Mouse (Mus musculus): ENCODE results near the gene Elmsan1. TPM values are rescaled to one million over a fixed set of nuclear protein-coding genes. Genes with fewer than 3 reads are reported as not detected.
A peak's percentile ranks its signal among the peaks of the same experiment; 100 is the strongest.

Elmsan1 gene
- total RNA-seq, 2 experiments from 2014 or later = 15.6 to 15.9 TPM

DNA sequence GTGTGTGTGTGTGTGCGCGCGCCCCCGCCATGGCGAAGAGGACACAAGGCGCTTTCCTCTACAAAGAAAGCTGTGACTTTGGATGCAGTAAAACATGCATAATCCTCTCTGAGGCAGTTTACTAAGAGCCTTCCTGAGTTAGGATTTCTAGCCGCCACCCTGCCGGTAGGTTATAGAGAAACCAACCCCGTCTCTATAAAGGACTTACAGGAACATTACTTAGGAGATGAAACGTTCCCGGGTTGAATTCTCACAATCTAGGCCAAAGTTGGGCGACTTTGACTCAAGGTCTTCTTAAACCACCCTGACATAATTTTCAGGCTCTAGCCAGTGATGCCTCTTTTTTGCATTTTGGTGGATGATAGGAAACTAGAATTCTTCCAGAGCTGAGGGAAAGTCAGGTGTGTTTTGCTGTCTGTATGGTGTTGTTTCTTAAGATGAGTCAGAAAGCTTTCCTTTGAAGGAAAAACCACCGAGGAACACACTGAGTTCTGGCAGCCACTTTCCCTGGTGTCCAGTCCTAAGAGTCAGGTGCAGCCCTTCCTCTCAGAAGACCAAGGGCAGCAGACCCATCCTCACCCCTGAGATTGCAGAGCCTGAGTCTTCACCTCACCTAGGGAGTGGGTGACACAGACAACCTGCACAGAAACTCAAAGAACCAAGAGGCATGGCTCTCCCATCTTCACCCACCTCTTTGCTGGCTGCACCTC lies 24.1 kb downstream of the Elmsan1 start:
- DNase-seq = no peak
- intact Hi-C loops (cut with DNase I) = no loop called here

GRCm38 (mm10) chr12:84193642-84194399 lies 24.9 kb downstream of the Elmsan1 start:
- intact Hi-C loops (cut with DNase I) = no loop called here
- peak; percentile 91 for DNase-seq

- DNase-seq = peak; percentile 62 to 77
- intact Hi-C loops (cut with DNase I) = loop anchor here (1.0 kb wide), 2 partner anchors 17 to 25 kb away; partner anchors contain the start of gene Elmsan1
These were observed 25.7 kb downstream of the Elmsan1 start for GRCm38 (mm10) chr12:84192741-84193641.

- intact Hi-C loops (cut with DNase I) = loop anchor here (1.0 kb wide), 2 partner anchors 16 to 26 kb away; partner anchors contain the start of gene Elmsan1
- DNase-seq = no peak
These were observed 26.4 kb downstream of the Elmsan1 start for GRCm38 (mm10) chr12:84192280-84192679.

- intact Hi-C loops (cut with DNase I) = loop anchor here (1.0 kb wide), 2 partner anchors 15 to 27 kb away; partner anchors contain the start of gene Elmsan1
- DNase-seq = no peak
These were observed 26.9 kb downstream of the Elmsan1 start for GRCm38 (mm10) chr12:84191770-84192169.

DNA sequence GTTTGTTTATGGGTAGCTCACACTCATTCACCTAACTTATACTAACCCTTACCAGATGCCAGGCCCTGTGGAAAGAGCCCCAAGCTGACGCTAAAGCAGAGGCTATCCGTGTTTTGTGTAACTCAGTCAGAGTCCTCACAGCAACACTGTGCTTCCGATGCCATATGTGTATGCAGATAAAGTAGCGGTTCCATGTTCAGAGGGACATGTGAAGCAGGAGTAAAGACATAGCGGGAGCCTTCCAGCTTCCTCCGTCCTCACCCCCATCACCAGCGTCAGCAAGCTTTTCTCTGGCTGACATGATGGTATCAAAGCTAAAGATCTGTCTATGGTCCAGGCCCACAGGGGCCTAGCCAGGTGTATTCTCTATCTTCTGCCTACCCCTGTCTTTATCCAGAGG lies 27.5 kb downstream of the Elmsan1 start:
- DNase-seq = no peak
- intact Hi-C loops (cut with DNase I) = no loop called here

GRCm38 (mm10) chr12:84190151-84190820 lies 28.4 kb downstream of the Elmsan1 start:
- intact Hi-C loops (cut with DNase I) = no loop called here
- no peak for DNase-seq

GRCm38 (mm10) chr12:84188881-84189444 lies 29.7 kb downstream of the Elmsan1 start:
- no peak for DNase-seq
- intact Hi-C loops (cut with DNase I) = no loop called here

DNA sequence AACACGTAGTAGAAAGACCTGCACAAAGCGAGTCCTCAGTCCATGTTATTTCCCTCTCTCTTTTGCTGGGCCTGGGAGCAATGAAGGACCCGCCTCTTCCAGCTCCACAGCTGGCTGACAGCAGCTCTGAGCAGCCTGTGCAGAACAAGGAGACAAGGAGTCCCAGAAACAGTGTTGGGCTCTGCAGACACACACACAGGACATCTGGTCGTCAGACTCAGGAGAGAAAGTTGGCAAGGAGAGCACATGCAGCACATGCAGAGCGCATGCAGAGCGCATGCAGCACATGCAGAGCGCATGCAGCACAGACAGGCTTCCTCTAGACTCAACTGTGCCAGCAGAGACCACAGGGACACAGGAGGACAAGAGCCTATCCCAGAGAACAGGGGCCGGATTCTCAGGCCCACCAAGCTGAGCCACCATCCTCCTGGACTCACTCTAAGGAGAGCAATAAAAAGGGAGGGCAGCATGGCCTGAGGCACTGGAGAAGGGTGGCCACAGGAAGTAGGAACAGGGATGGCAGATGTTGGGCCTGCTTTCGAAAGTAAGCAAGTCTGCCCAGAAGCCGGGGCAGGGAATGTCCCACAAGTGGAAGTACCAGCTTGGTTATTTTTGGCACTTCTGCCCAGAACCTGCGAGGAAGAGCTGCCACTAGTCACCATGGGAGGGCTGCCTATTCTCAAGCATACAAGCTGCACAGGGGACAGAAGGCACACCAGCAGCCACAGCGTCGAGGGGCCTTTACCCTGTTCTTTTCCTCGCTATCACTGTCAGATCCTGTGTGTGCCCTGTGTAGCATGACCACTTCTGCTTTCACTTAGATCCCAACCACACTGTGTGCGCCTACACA lies 30.7 kb downstream of the Elmsan1 start:
- peak in 1 of 2 experiments; percentile 62 for DNase-seq
- intact Hi-C loops (cut with DNase I) = no loop called here

GRCm38 (mm10) chr12:84186950-84187349 lies 31.7 kb downstream of the Elmsan1 start:
- intact Hi-C loops (cut with DNase I) = no loop called here
- no peak for DNase-seq

GRCm38 (mm10) chr12:84186536-84186935 lies 32.1 kb downstream of the Elmsan1 start:
- intact Hi-C loops (cut with DNase I) = no loop called here

DNA sequence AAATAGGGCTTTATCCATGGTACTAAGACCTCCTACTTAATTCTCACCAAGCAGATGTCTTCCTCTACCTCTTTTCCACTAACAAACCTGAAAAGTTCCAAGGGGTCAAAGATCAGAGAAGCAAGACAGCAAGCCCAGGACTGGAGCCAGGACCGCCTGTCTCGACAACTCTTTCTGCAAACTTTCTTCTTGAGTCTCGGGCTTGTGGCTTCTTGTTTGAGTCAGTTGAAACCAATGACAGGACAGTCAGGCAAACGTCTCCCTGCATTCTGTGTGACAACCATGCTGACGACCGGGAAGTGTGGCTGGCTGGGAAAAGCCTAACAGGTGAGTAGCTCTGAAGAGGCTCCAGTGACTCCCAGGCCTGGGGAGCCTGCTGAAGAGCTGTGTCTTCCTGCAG lies 33.1 kb downstream of the Elmsan1 start:
- intact Hi-C loops (cut with DNase I) = no loop called here
- DNase-seq = no peak

More at GRCm38 (mm10) chr12:84186536-84186935, 32.1 kb downstream of the Elmsan1 start:
- no peak for DNase-seq

GRCm38 (mm10) chr12:84184979-84185378 lies 33.7 kb downstream of the Elmsan1 start:
- DNase-seq = no peak
- intact Hi-C loops (cut with DNase I) = no loop called here

DNA sequence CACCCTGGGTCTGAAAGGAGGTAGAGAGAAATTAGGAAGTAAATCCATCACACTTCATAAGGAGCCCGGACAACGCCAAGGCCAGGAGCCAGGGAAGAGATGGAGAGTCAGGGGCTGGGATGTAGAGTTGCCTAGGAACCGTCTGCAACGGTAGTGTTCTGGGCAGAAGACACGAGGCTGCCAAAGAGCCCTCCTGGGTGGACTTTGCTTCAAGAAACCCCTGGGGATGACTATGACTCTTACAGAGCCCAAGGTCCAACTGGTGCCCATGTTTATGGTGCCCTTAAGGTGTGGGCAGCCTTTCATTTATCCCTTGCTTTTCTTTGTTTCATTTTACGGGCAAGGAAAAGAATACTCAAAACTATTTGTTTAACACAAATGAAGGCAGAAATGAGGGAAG lies 36.7 kb downstream of the Elmsan1 start:
- intact Hi-C loops (cut with DNase I) = no loop called here
- DNase-seq = no peak

GRCm38 (mm10) chr12:84180701-84181435 lies 37.8 kb downstream of the Elmsan1 start:
- DNase-seq = peak; percentile 74 to 78
- intact Hi-C loops (cut with DNase I) = no loop called here

DNA sequence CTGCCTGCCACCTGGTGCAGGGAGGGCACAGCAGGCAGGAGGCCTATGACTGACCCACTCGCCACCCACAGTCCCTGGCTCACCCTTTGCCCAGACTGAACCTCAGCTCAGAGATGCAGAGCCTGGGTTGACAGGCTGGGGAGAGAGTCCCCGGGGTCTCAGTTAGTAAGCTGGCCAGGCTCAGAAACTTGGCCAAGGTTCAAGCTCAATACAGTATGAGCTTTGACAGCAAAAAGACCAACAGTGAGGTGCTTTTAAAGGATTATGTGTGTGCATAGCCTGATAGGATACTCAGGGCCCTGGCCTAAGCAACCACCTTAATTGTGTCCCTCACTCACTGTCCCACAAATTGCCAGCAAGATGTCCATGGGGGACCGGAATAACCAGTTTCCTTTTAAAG lies 38.6 kb downstream of the Elmsan1 start:
- DNase-seq = no peak
- intact Hi-C loops (cut with DNase I) = no loop called here

DNA sequence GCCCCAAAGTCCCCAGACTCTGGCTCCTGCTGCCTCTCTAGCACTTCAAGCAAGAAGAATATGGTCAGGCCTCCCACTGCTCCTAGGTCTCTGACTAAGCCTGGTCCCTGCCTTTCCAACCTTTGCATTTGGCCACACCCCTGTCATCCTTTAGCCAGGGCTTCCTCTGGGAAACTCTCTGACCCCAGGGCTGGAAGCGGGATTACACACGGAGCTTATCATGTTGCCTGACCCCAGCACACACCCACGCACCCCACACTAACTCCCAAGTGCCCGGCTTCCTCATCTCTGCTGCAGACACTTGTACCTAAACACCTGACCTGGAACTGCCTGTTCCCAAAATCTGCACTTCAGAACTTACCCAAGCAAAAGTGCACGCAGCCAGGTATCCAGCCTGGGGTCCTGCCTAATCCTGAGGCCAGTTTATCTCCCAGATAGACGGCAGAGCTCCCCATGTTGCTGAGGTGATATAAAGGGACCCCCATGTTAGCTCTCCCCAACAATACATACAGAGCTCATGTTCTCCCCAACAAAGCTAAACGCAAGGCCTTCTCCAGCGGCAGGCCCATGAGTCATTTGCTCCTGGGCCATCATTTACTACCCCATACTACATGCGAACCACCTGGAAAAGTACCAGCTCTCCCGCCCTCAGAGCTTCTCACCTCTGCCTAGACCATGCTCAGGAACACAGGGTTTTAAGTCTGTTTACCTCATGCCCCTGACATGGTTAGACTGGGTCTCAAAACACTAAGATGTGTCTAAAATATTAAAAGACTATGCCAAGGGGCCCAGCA lies 39.8 kb downstream of the Elmsan1 start:
- intact Hi-C loops (cut with DNase I) = no loop called here
- DNase-seq = no peak
